Mouse (Mus musculus): ENCODE results near the gene Pctp.

Gene Pctp

DNA sequence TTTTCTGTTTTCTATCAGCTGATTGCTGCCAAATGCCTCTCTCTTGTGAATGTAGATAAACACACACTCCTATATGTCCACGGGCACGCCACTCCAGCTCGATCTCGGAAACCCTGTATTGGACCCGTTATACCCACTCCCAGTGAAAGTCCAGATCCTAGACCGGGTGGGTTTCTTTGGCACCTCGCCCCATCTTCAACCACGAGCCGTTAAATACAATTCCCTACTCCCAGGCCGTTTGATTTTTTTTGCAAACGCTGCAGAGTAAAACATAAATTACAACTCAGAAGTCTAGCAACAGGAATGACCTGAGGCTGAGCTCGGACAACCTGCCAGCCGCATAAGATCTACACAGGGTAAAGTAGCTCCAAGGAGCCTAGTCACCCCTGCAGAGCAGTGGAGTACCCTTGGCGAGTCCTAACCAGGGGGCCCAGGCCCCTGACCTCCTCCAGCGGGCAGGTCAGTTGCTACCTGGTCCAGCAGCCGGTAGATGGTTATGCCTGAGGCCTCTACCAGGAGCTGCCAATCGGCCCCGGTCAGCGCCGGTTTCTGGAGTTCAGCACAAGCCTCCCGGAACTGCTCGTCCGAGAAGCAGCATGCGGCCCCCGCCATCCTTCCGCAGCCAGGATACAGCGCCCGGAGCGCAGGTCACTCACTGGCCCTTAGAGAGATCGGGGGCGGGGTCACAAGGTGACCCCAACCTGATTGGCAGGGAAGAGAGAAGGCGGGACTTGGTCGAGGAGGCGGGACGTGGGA is at the start of gene Pctp:
TSS of gene Pctp (minus strand) at position 664 of the 756 bp plus-strand sequence.
- in situ Hi-C loops (cut with MboI; ENCODE audit: unreplicated experiment in 2 of 2): loop anchor here in 1 of 2 experiments (5.0 to 10.0 kb wide), 2 partner anchors 252 to 920 kb away; no protein-coding TSS in a partner anchor

DNA sequence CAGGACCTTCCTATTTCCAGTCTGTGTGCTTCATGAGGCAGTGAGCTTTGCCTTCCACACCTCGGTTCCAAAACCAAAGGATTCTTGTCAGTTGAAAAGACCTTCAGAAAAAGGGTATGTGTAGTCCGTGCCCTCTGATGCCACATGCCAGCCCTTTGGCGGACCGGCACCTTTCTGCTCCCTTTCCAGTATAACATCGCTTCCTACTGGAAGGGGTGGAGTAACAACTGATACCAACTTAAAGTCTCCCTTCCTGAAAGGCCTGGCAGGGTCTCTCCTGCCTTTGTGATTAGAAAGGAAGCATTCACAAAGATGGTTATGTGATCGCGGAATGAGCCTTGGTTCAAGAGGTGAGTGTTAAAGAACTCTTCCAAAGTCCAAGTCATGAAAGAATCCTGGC is 47.3 kb upstream of the Pctp start:
- in situ Hi-C loops (cut with MboI; ENCODE audit: unreplicated experiment in 2 of 2): no loop called here

- in situ Hi-C loops (cut with MboI; ENCODE audit: unreplicated experiment in 2 of 2): no loop called here
Observed at GRCm38 (mm10) chr11:90047271-90047670, 44.6 kb upstream of the Pctp start.

DNA sequence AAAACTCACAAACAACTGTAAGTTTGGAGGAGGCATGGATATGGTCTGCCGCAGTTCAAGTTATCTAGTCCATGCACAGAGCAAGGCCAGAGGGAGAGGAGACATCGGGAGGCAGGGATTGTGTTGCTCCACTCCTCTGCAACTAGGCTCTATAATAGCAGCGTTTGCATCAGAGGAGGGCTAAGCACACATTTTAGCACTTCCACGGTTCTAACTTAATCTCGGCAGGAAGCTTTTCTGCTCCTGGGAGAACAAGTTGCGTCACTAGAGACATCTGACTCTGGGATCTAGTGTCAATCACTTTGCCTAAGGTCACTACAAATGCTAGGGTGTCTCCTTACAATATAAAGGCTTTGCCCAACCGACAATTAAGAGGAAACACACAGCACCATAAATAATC is 43.5 kb upstream of the Pctp start:
- in situ Hi-C loops (cut with MboI; ENCODE audit: unreplicated experiment in 2 of 2): no loop called here

DNA sequence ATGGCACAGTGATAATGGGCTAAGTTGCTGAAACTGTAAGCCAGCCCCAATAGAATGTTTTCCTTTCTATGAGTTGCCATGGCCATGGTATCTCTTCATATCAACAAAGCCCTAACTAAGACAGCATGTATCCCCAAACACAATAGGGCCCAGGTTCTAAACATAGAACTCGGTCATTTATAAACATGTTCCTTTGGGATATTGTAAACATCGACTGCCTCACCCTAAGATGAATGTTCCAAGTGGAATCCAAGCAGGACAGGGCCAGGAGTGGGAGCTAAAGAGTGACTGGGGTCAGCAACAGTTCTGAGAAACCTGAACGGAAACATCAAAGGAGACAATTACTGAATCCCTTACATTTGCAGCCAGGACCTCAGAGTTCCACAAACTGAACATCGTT is 41.8 kb upstream of the Pctp start:
- in situ Hi-C loops (cut with MboI; ENCODE audit: unreplicated experiment in 2 of 2): no loop called here

DNA sequence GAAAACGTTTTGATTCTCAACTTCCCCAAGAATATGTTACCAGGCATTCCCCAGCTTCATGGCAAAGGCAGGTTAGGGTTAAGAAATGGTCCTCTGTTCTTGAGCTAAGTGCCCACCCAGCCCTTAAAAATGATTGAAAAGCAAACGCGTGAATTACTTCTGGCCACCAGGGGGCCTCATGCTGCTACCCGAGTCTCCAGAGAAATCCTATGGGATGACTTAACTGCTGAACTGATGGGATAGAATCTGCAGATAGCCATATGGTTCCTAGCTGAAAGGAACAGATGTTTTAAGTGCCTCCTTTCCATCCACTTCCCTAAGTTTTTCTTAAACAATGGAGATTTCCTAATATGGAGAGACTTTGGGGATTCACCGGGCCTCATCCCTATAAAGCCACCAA is 35.3 kb upstream of the Pctp start:
- in situ Hi-C loops (cut with MboI; ENCODE audit: unreplicated experiment in 2 of 2): no loop called here

GRCm38 (mm10) chr11:90036416-90036815 is 33.7 kb upstream of the Pctp start:
- in situ Hi-C loops (cut with MboI; ENCODE audit: unreplicated experiment in 2 of 2): no loop called here

DNA sequence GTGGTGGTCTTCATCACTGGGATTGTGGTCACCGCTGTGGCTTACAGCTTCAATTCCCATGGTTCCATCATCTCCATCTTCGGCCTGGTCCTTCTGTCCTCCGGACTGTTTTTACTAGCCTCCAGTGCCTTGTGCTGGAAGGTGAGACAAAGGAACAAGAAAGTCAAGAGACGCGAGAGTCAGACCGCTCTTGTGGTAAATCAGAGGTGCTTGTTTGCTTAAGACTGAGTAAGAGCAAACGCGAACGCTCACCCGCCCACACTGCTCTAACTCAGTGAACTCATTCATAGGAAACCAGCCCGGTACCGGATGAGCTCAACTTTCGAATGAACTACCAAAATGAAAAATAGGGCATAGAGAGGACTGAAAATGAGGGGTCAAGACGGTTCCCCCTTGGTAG is 32.8 kb upstream of the Pctp start:
- in situ Hi-C loops (cut with MboI; ENCODE audit: unreplicated experiment in 2 of 2): no loop called here

GRCm38 (mm10) chr11:90034646-90035045 is 32.0 kb upstream of the Pctp start:
- in situ Hi-C loops (cut with MboI; ENCODE audit: unreplicated experiment in 2 of 2): no loop called here

GRCm38 (mm10) chr11:90033442-90033841 is 30.7 kb upstream of the Pctp start:
- in situ Hi-C loops (cut with MboI; ENCODE audit: unreplicated experiment in 2 of 2): no loop called here

DNA sequence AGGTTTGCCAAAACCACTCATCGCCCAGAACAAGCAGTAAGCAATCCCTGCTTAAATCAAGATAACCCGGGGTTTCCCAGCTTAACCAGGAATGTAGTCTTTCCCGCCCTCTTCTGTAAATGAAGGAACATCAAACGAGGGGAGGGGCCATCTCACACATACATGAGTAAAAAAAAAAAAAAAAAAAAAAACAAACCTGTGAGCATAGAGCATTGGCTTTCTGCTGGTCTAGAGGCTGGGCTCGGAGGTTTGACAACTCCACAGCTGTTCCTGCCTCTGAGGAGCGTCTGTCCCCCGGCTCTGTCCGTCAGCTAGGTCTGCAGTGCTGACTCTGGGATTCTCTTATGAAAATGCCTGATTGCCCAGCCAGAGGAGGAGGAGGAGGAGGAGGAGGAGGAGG is 30.1 kb upstream of the Pctp start:
- in situ Hi-C loops (cut with MboI; ENCODE audit: unreplicated experiment in 2 of 2): no loop called here

DNA sequence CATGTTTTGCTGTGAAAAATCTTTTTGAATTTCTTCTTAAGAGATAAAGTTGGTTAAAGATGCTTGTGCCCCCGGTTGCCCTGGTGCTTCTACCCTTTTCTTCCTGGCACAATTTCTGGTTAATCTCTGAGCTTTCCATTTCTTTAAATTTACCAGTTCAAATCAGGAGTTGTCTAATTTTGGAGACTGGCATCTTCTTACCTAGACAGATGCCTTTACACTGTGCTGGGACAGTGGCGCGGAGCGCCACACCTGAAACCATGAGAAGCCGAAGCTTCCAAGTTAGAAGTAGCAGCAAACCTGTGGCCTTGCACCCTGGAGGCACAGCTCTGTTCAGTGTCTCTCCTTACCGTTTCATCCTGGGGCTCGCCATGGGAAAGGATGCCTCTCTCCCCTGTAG is 28.4 kb upstream of the Pctp start:
- in situ Hi-C loops (cut with MboI; ENCODE audit: unreplicated experiment in 2 of 2): no loop called here

GRCm38 (mm10) chr11:90030557-90030956 is 27.9 kb upstream of the Pctp start:
- in situ Hi-C loops (cut with MboI; ENCODE audit: unreplicated experiment in 2 of 2): no loop called here

GRCm38 (mm10) chr11:90029841-90030398 is 27.2 kb upstream of the Pctp start, which contains the start of gene Tmem100:
Gene Tmem100 (plus strand): TSS chr11:90030348.
- in situ Hi-C loops (cut with MboI; ENCODE audit: unreplicated experiment in 2 of 2): no loop called here

- in situ Hi-C loops (cut with MboI; ENCODE audit: unreplicated experiment in 2 of 2): no loop called here
Observed at GRCm38 (mm10) chr11:90029354-90029753, 26.7 kb upstream of the Pctp start.

- in situ Hi-C loops (cut with MboI; ENCODE audit: unreplicated experiment in 2 of 2): no loop called here
Observed at GRCm38 (mm10) chr11:90028746-90029145, 26.1 kb upstream of the Pctp start.

- in situ Hi-C loops (cut with MboI; ENCODE audit: unreplicated experiment in 2 of 2): no loop called here
Observed at GRCm38 (mm10) chr11:90027216-90027615, 24.5 kb upstream of the Pctp start.

DNA sequence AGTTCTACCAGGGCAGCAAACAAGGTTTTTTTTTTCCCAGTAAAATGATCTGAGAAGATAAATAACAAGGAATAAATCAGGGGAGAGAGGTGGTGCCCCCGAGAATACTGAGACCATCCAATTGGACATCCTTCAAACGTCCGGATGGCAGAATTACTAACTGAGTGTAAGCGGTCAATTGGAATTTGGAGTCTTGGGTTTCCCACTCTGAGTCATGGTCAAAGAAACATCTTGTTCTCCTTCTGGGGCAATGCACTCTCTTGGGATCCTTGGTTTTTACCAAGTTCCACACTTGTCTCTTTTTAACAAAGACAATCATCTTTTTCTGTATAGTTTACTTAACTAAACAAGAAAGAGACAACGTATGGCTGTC is 24.1 kb upstream of the Pctp start:
- in situ Hi-C loops (cut with MboI; ENCODE audit: unreplicated experiment in 2 of 2): no loop called here

GRCm38 (mm10) chr11:90025891-90026801 is 23.5 kb upstream of the Pctp start:
- in situ Hi-C loops (cut with MboI; ENCODE audit: unreplicated experiment in 2 of 2): no loop called here

GRCm38 (mm10) chr11:90019161-90019560 is 16.5 kb upstream of the Pctp start:
- in situ Hi-C loops (cut with MboI; ENCODE audit: unreplicated experiment in 2 of 2): no loop called here

DNA sequence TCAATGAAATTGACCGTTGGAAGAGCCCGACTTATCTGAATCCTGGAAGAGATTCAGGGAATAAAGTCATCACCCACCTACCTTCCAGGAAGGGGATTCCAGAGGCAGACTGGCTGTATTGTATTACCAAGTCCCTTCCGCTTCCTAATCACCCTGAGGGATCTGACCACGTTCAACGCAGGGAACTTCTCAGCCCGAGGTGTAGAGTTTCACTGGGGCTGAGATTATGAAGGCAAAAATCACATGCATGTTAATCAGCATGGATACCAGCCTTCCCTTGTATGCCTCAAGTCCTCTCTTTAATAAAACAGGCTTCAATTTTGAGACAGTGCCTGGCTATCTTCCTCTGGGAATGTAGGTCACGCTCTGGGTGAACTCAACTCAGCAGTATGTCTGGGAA is 12.6 kb upstream of the Pctp start:
- in situ Hi-C loops (cut with MboI; ENCODE audit: unreplicated experiment in 2 of 2): no loop called here
